Mouse (Mus musculus) frontal cortex, postnatal 36 days (tissue): ENCODE data around the gene Cep57.
"Not testable (repeated sequence)": the region's sequence is repeated elsewhere in the genome, so short reads cannot be mapped to it uniquely, and the experiment has no call there.

ENCODE experiments used
- DNase-seq, 2 experiments: peaks; one replicate each; pipeline ENCODE4 v3.0.0; 2022; ENCODE audit warnings: low spot score in 2 of 2

Gene Cep57

GRCm38 (mm10) chr9:13794302-13794701, 32.6 kb downstream of the Cep57 start:
- no peak for DNase-seq

GRCm38 (mm10) chr9:13790864-13791263, 36.0 kb downstream of the Cep57 start:
- DNase-seq, result not testable (repeated sequence)

DNA sequence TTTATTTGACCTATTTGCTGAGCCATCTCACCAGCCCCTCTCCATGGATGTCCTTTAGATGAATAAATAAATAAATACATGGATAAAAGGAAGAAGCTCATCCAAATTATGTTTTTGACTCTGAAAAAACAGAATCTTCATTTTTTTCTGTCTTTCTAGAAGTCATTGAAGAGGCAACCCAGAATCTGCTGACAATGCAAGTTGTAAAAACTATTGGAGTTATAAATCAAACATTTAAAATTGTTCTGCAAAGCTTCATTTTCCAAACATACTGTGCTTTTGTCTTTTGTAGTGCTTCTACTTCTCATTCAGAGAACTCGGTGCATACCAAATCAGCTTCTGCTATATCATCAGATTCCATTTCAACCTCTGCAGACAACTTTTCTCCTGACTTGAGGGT, 44.9 kb downstream of the Cep57 start:
- no peak for DNase-seq

GRCm38 (mm10) chr9:13774732-13775131, 52.2 kb downstream of the Cep57 start:
- DNase-seq, result no peak

DNA sequence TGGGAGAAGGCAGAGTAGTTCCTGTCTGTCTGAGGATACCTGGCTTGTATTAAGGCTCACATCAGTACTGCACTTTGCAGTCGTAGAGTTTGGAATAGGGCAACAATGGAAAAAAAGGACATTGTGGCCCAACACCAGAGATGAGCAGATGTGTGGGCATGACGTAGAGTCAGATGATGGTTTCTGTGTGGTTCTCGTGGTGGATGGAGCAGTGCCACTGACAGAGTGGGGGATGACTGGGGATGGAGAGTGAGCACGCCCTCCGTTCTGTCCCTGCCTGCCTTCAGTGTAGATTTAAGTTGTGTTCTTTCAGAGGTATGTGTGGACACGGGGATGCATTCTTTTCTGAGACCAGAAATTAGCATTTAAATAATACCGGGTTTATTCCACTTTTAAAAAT, 60.3 kb downstream of the Cep57 start:
- no peak for DNase-seq

DNA sequence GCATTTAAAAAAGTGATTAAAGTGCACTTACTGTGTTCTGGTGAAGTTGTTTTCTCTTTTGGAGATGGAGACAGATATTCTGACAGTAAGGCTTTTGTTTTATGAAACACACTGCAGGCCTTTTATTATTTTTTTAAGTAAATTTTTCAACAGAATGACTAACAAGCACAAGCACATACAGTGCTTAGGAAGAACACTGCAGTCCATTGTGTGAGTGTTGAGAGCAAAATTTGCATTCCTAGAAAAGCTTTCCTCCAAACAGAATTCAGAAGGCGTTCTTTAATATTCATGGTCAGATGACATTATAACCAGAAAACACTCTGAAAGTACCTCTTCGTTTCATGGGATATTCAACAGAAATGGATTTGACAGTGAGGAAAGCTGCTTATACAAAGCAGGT, 61.3 kb downstream of the Cep57 start:
- DNase-seq, result no peak

GRCm38 (mm10) chr9:13760430-13760829, 66.5 kb downstream of the Cep57 start:
- DNase-seq, result no peak
